Mouse (Mus musculus) left cerebral cortex, adult 18-20 months (tissue): Measurements from ENCODE around the gene Tex10. TPM values are rescaled to one million over a fixed set of nuclear protein-coding genes. Genes with fewer than 3 reads are reported as not detected.
"Not testable (repeated sequence)": the region's sequence is repeated elsewhere in the genome, so short reads cannot be mapped to it uniquely, and the experiment has no call there.

Experiments used
- DNase-seq, 2 experiments: peaks; one replicate each; pipeline ENCODE4 v3.0.0; 2021 to 2022; ENCODE audit warnings: low spot score in 2 of 2, mixed read lengths in 1 of 2
- total RNA-seq, 2 experiments: library from RNA; stranded (reverse); gene quantifications; 2 replicates each; pipeline ENCODE4 v1.2.3; 2021

The Tex10 gene
- total RNA-seq, 2 experiments from 2014 or later: 23.7 to 29.2 TPM

DNA sequence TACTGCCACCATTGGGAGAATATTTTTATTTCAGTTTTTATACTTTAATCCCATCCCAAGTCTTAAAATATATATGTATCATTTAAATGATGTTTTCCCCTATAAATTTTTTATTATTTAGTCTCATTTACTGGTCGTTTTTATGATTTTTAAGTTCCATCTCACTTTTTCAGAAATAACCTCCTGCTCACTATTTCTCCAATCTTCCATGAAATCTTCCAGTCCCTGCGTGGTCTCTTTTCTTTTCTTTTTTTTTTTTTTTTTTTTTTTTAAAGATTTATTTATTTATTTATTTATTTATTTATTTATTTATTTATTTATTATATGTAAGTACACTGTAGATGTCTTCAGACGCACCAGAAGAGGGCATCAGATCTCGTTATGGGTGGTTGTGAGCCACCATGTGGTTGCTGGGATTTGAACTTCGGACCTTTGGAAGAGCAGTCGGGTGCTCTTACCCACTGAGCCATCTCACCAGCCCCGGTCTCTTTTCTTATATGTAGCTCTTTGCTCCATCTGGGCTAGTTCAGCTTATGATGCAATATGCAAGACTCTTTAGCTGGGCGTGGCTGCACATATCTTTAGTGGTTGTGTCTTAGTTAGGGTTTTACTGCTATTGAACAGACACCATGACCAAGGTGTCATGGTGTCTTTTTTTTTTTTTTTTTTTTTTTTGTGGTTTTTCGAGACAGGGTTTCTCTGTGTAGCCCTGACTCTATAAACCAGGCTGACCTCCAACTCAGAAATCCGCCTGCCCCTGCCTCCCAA lies 67.4 kb downstream of the Tex10 start:
- not testable (repeated sequence) for DNase-seq

DNA sequence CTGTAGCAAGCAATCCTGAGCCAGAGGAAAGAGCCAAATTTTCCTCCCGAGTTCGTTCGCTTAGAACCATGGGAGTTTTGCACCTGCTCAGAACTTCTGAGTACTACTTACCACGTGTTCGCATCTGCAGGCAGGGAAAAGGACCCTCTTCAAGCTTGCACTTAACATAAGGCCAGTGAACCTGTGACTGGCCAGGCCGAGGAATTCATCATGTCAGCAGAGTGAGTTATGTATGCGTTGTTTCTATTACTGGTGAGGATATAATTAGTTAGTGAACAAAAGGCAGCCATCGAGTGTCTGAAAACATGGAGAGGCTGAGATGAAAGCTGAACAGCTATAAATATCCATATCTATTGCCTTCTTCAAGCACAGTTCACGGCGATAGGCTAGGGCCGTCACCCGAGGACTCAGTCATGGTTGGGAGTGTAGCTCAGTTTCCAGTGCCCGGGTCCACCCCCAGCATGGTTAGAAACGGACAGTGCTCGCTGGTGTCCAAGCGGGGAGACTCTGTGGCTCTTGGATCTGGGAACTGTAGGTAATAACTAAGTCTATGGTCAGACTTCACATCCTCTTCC lies 70.1 kb downstream of the Tex10 start:
- no peak for DNase-seq

DNA sequence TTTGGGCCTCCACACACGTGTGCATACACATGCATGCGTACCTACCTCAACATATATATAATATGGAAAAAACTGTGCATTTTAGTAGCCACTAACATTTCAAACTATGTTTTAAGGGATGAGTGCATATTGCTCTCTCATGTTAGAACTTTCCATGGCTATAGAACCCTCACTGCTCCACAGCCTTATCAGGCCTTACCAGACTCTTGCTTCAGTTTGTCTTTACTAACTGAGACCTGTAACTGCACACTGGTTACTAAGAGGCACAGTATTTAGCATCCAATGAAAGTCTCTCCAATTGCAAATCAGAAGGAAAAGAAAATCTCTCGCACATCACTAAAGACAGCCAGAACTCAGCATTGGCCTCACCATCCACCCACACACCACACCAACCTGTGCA lies 76.3 kb downstream of the Tex10 start:
- DNase-seq: no peak

DNA sequence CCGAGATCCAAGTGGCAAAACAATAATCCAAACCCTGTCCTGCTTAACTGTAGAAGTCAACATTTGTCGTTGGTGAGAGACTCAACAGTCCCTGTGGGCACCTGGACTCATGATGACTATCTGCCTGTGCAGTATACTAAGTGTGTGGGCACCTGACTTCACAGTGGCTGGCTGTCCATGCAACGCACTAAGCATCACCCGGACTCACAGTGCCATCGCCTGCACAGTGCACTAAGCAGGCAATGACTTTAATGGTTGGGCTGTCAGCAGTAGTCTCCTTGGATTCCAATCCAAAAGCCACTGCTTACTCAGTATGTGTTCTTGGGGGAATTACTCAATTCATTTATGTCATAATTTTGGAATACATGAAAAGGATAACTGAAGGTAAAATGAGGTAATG lies 90.8 kb downstream of the Tex10 start:
- no peak for DNase-seq

DNA sequence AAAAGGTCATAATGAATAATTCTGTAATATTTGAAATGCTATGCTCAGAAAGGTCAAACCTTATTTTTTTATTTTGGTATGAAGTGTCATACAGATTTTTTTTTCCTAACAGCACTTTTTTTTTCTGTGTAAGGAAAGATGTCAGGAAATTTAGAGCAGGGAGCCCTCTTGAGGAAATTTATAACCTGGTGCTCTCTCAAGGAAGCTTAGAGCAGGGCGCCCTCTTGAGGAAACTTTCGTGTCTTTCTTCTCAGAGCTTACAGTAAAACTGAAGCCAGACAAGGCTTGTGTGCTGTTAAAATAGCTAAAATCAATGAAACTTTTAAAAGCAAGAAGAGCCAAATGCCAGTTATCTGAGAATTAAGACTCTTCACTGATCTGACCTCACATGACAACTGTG lies 92.3 kb downstream of the Tex10 start:
- DNase-seq: peak; percentile 81 to 89

Other genes with a start within 250 kb of the Tex10 start
- 10 to 100 TPM; 36.3 to 38.9 TPM for gene Erp44, start 193.9 kb downstream of the Tex10 start, total RNA-seq
- 10 to 100 TPM; 11.8 to 13.1 TPM for gene Invs, start 193.7 kb downstream of the Tex10 start, total RNA-seq
- gene Msantd3, start 66.5 kb upstream of the Tex10 start, total RNA-seq: 10 to 100 TPM; 18.1 to 19.7 TPM
- gene Tmeff1, start 111.7 kb upstream of the Tex10 start, total RNA-seq: 100 to 1,000 TPM; 117 TPM
- 1 to 10 TPM; 1.4 to 1.5 TPM for gene Cavin4, start 190.1 kb upstream of the Tex10 start, total RNA-seq